Mouse (Mus musculus) intestine, embryonic 16.5 days (tissue): ENCODE results near the gene Gm47995. TPM values are rescaled to one million over a fixed set of nuclear protein-coding genes. Genes with fewer than 3 reads are reported as not detected.
A peak's percentile ranks its signal among the peaks of the same experiment; 100 is the strongest.

Source experiments
- ATAC-seq: fragments of 200-750 bp; cut with Nextera tagmentation; 2 replicates; pipeline ENCODE4 v1.8.0; 2017; ENCODE audit warnings: moderate TSS enrichment, moderate library complexity
- H3K27ac ChIP-seq: fragments of 300-500 bp; sonication (generic); 2 replicates; pipeline ENCODE4 v1.5.1; 2014; ENCODE audit warnings: mild to moderate bottlenecking, low read length
- H3K27me3 ChIP-seq: fragments of 300-500 bp; sonication (generic); replicated peaks from 2 replicates; pipeline ENCODE4 v1.6.1; 2014; ENCODE audit warnings: low read length, control low read depth, mixed read lengths; ENCODE audit not compliant: control insufficient read depth, insufficient read depth
- H3K36me3 ChIP-seq: fragments of 300-500 bp; sonication (generic); 2 replicates; pipeline ENCODE4 v1.6.1; 2014; ENCODE audit warnings: low read length, control low read depth; ENCODE audit not compliant: control insufficient read depth, insufficient read depth
- H3K4me1 ChIP-seq: fragments of 300-500 bp; sonication (generic); 2 replicates; pipeline ENCODE4 v1.6.1; 2014; ENCODE audit warnings: low read length, control low read depth, mixed read lengths; ENCODE audit not compliant: control insufficient read depth, insufficient read depth
- H3K4me2 ChIP-seq: fragments of 300-500 bp; sonication (generic); 2 replicates; pipeline ENCODE4 v1.6.1; 2014; ENCODE audit warnings: low read depth, low read length, control low read depth
- H3K4me3 ChIP-seq: fragments of 300-500 bp; sonication (generic); 2 replicates; pipeline ENCODE4 v1.5.1; 2014; ENCODE audit warnings: mild to moderate bottlenecking, low read length
- H3K9ac ChIP-seq: fragments of 300-500 bp; sonication (generic); 2 replicates; pipeline ENCODE4 v1.6.1; 2014; ENCODE audit warnings: low read depth, low read length
- H3K9me3 ChIP-seq: fragments of 300-500 bp; sonication (generic); 2 replicates; pipeline ENCODE4 v1.6.1; 2016; ENCODE audit warnings: low read length, control low read depth; ENCODE audit not compliant: control insufficient read depth
- WGBS: fragments of 180-500 bp; shearing (Covaris S2); extraction: QIAGEN DNeasy Blood & Tissue Kit; methylation state at CpG from one replicate; pipeline ENCODE4 v1.1.7; 2014; 5-methylcytosine and 5-hydroxymethylcytosine counted together
- polyA plus RNA-seq: library from polyadenylated mRNA; unstranded; fragments of >200 nt; fragmentation: Nextera tagmentation; extraction: Ambion mirVana; gene quantifications from 2 replicates; pipeline ENCODE4 v1.2.1, GENCODE M21; 2015

Gm47995 gene
- polyA plus RNA-seq, 1 experiment from 2014 or later, result not detected

DNA sequence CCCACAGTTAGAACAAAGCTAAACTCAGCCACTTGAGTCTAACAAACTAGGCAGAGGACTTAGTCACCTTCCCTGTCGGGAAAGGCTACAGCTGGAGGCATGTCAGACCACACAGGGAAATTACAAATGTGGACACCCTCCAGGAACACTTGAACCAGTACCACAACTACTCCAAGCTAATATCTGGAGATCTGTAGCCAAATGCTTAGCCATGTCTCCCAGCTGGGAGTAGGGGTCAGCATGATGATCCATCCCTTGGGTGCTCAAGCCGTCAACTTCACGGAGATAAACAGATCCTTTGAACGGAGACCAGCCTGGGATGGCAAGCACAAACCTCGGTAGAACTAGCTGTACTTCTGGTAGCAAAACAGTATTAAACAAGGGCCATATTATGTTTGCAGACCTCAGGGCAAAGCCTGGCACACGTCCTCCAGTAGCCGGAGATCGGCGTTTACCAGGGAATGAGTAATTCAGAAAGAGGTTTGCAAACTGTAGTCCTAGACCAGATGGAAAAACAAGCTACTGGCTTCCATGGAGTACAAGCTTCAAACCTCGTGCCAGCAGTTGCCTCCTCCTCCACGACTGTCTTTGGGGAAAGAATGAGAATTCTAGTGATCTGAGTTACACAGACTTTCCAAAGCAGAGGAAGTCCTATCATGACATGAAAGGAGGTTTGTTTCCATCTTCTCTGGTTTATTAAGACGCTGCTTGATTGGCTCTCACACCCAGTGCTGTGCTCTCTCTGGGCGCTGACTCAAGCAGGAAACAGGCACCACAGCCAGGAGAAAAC, 38.1 kb downstream of the Gm47995 start:
- ATAC-seq, result no peak
- Histone ChIP-seq H3K4me1 (no peaks in the 10 kb centered on the region), H3K9me3 (no peaks in the 10 kb centered on the region), H3K27me3 (no peaks in the 10 kb centered on the region), H3K36me3 (no peaks in the 10 kb centered on the region), H3K9ac (no peak overlapping the region), H3K4me3 (no peak overlapping the region), H3K27ac (no peak overlapping the region), H3K4me2 (no peak overlapping the region)
- 64% methylated on average over 13 of the region's 13 CpGs for WGBS

DNA sequence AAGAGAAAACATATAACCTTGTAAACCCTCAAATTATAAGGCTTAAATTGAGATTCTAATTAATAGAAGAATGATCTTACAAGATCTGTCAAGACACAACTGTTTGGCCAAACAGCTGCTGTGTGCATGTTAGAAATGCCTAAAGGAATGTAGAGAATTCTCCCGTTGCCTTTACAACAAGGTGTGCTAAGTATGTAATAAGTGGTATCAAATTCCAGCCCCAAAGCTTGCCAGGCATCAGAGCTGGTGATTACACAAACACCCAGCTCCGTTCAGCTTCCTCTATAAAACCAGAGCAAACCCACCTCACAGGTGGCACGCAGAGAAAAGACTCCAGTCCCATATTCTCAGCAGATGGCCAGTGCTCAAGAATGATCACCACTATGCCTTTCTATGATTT, 39.5 kb downstream of the Gm47995 start:
- Histone ChIP-seq H3K36me3 (no peaks in the 10 kb centered on the region), H3K9me3 (no peaks in the 10 kb centered on the region), H3K27ac (no peak overlapping the region), H3K27me3 (no peaks in the 10 kb centered on the region), H3K4me1 (no peaks in the 10 kb centered on the region), H3K4me3 (no peak overlapping the region), H3K4me2 (no peak overlapping the region), H3K9ac (no peak overlapping the region)
- 60% methylated on average over 3 of the region's 3 CpGs for WGBS
- no peak for ATAC-seq

DNA sequence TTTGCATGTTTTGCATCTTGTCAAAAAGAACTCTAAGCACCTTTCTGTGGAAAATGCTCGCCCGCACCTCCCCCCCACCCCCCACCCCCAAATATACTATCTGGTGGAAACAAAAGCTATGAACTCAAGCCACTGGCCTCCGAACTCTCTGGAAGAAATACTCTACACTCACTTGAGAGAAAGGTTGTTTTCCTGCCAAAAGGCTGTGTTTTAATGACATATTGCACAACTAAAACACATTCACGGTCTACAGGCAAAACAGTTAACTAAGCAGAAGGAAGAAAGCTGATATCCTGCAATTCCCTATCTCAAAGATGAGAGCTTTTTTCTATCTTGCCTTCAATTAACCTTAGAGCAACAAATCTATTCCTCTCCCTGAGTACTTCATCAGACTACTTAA, 45.1 kb downstream of the Gm47995 start:
- ATAC-seq, result no peak
- Histone ChIP-seq H3K4me3 (no peak overlapping the region), H3K36me3 (no peaks in the 10 kb centered on the region), H3K9ac (no peak overlapping the region), H3K4me1 (no peaks in the 10 kb centered on the region), H3K9me3 (no peaks in the 10 kb centered on the region), H3K27ac (no peak overlapping the region), H3K27me3 (no peaks in the 10 kb centered on the region), H3K4me2 (no peak overlapping the region)
- 82% methylated on average over 4 of the region's 4 CpGs for WGBS

- 91% methylated on average over 5 of the region's 5 CpGs for WGBS
- ATAC-seq, result no peak
- Histone ChIP-seq H3K27ac (no peak overlapping the region), H3K27me3 (no peaks in the 10 kb centered on the region), H3K4me1 (no peaks in the 10 kb centered on the region), H3K36me3 (no peaks in the 10 kb centered on the region), H3K9ac (no peak overlapping the region), H3K9me3 (no peaks in the 10 kb centered on the region), H3K4me3 (no peak overlapping the region), H3K4me2 (no peak overlapping the region)
Observed at GRCm38 (mm10) chr1:151244013-151244412, 45.8 kb downstream of the Gm47995 start.

DNA sequence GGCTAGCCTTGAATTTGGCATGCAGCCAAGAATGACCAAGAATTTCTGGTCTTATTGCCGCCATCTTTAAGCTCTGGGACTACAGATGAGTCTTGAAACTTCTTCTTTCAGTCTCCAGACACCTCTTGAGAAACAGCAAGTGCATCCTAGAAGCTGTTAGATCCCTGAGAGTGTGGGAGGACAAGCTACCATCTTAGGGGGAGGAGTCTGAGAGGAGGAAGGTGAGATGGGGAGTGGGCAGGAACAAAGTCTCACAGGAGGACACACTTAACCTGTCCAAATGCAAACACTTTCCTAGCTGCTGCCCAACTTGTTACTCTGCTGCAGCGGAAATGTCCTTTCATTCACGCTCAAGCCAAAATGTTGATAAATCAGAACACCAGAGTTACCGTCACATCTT, 46.5 kb downstream of the Gm47995 start:
- no peak overlapping the region for H3K27ac ChIP-seq
- H3K36me3 ChIP-seq, result no peaks in the 10 kb centered on the region
- H3K9ac ChIP-seq, result no peak overlapping the region
- ATAC-seq, result no peak
- 87% methylated on average over 4 of the region's 4 CpGs for WGBS
- no peak overlapping the region for H3K4me3 ChIP-seq
- H3K9me3 ChIP-seq, result no peaks in the 10 kb centered on the region
- H3K27me3 ChIP-seq, result no peaks in the 10 kb centered on the region
- H3K4me1 ChIP-seq, result no peaks in the 10 kb centered on the region
- no peak overlapping the region for H3K4me2 ChIP-seq

DNA sequence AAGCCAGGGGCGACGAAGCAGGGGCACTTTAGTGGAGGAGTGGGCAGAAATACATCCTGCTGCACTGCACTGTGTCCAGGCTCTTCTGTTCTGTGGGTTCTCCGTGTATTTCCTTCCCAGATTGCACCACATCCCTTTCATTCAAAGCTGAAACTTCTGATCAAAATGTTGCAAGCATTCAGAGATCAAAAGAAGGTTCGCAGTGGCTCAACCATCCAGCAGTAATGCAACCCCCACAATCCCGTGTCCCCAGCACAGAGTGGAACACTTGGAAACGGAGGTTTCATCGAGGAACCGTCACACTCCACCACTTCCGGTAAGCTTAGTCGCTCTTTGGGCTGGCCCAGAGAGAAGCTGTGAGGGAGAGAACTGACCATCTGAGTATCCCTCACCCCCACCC, 46.9 kb downstream of the Gm47995 start:
- H3K9ac ChIP-seq, result no peak overlapping the region
- H3K4me2 ChIP-seq, result no peak overlapping the region
- no peak overlapping the region for H3K27ac ChIP-seq
- H3K9me3 ChIP-seq, result no peaks in the 10 kb centered on the region
- no peaks in the 10 kb centered on the region for H3K36me3 ChIP-seq
- no peak for ATAC-seq
- 85% methylated on average over 10 of the region's 10 CpGs for WGBS
- H3K4me3 ChIP-seq, result no peak overlapping the region
- H3K27me3 ChIP-seq, result no peaks in the 10 kb centered on the region
- no peaks in the 10 kb centered on the region for H3K4me1 ChIP-seq

- 0 out of 2 replicates have a peak, but pooled peaks have one; percentile 11 for ATAC-seq
- WGBS, result 73% methylated on average over 2 of the region's 2 CpGs
- H3K9me3 ChIP-seq, result no peaks in the 10 kb centered on the region
- no peaks in the 10 kb centered on the region for H3K27me3 ChIP-seq
- H3K4me3 ChIP-seq, result no peak overlapping the region
- no peak overlapping the region for H3K4me2 ChIP-seq
- H3K9ac ChIP-seq, result no peak overlapping the region
- no peak overlapping the region for H3K27ac ChIP-seq
- peaks cover 3% of the 10 kb centered on the region; the same call in 1 of the 2 replicates for H3K4me1 ChIP-seq
- no peaks in the 10 kb centered on the region for H3K36me3 ChIP-seq
Observed at GRCm38 (mm10) chr1:151245846-151246245, 47.6 kb downstream of the Gm47995 start.

Other genes starting within 250 kb of the Gm47995 start
- gene Hmcn1, start 205.0 kb upstream of the Gm47995 start, polyA plus RNA-seq, result 3.3 and 3.5 TPM in 2 replicates
- gene Gm47985, start 15.9 kb upstream of the Gm47995 start, polyA plus RNA-seq, result 0.26 and 0.32 TPM in 2 replicates
- gene Gm8947, start 6.1 kb upstream of the Gm47995 start, polyA plus RNA-seq, result 0.17 TPM in 1 of 2 replicates, not detected in the other
- gene 3110040M04Rik, start 5.7 kb downstream of the Gm47995 start, polyA plus RNA-seq, result 0.16 TPM in 1 of 2 replicates, not detected in the other
- not detected in 2 replicates for gene Gm47996, start 11.7 kb downstream of the Gm47995 start, polyA plus RNA-seq
- 331 and 345 TPM in 2 replicates for gene Ivns1abp, start 146.0 kb downstream of the Gm47995 start, polyA plus RNA-seq
- 30.9 and 31.9 TPM in 2 replicates for gene Swt1, start 230.0 kb downstream of the Gm47995 start, polyA plus RNA-seq
- 35.7 and 37.2 TPM in 2 replicates for gene Trmt1l, start 230.1 kb downstream of the Gm47995 start, polyA plus RNA-seq